Mouse (Mus musculus) embryonic fibroblast, embryonic 13.5 days (primary cell): ENCODE measurements around the gene Syn2. TPM values are rescaled to one million over a fixed set of nuclear protein-coding genes. Genes with fewer than 3 reads are reported as not detected.

Experiments
- H3K27ac ChIP-seq: 2 replicates; pipeline ENCODE4 v1.5.1; 2012; ENCODE audit warnings: low read length, control low read depth, inconsistent platforms; ENCODE audit not compliant: insufficient read depth
- H3K4me1 ChIP-seq: 2 replicates; pipeline ENCODE4 v1.6.1; 2011; ENCODE audit warnings: low read length; ENCODE audit not compliant: control insufficient read depth, insufficient read depth
- H3K4me3 ChIP-seq: 2 replicates; pipeline ENCODE4 v1.5.1; 2011; ENCODE audit warnings: mild to moderate bottlenecking, control low read depth, low read length; ENCODE audit not compliant: insufficient read depth
- CTCF ChIP-seq: IDR thresholded peaks from 2 replicates; pipeline ENCODE4 v1.5.1; 2011; ENCODE audit warnings: mild to moderate bottlenecking, control low read depth, low read length, moderate library complexity, borderline replicate concordance; ENCODE audit not compliant: insufficient read depth
- POLR2A ChIP-seq: IDR thresholded peaks from 2 replicates; pipeline ENCODE4 v1.6.1; 2011; ENCODE audit warnings: low read depth, mild to moderate bottlenecking, control low read depth, low read length, moderate library complexity
- polyA plus RNA-seq: library from polyadenylated mRNA; stranded (reverse); fragments of >200 nt; gene quantifications from 2 replicates; pipeline ENCODE4 v1.2.4, GENCODE M21; 2011; ENCODE audit warnings: low read depth; ENCODE audit not compliant: missing spikeins, insufficient read length

Syn2 gene
- polyA plus RNA-seq, 1 experiment, result not detected

GRCm38 (mm10) chr6:115266791-115267190, 132.1 kb downstream of the Syn2 start:
- Histone ChIP-seq H3K4me3 (no peak overlapping the region), H3K4me1 (peaks cover 9% of the 10 kb centered on the region), H3K27ac (no peak overlapping the region)
- no peak for TF ChIP-seq CTCF
- TF ChIP-seq POLR2A, result no peak

- Histone ChIP-seq H3K4me1 (peaks cover 15% of the 10 kb centered on the region), H3K27ac (no peak overlapping the region), H3K4me3 (no peak overlapping the region)
- TF ChIP-seq CTCF (peak; percentile 86), POLR2A (no peak)
These were observed 133.2 kb downstream of the Syn2 start for GRCm38 (mm10) chr6:115267916-115268315.

DNA sequence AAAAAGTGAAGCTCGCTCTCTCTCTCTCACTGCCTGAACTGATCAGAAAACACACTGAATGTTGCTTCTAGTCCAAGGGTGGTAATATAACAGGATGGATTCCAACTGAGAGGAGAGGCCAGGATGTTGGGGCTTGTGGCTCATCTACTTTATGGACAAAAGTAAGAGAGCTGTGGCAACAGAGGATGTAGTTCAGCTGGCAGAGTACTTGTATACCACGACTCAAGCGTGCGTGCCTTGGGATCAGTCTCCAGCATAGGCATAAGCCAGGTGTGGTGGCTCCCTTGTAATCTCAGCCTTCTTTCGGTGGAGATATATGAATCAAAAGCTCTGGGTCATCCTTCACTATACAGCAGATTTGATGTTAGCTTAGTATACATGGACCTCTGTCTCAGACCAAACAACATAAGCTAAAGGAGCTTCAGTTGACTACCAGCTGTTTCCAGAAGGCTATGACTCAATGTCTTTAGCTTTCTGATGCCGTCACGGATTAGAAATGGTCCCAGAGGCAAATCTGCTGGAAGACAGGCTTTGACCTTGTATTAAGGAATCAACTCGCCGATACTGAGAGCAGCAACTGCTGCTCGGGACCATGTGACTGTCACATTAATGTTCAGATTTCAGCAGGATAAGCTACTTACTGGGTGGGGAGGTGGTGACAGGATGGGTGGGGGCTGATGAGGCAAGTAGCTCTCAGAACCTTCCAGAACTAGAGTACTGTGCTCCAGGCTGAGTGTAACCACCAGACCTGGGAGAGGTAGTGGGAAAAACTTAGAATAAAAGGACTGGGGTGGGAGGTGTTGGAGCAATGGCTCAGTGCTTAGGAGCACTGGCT, 134.1 kb downstream of the Syn2 start:
- no peak overlapping the region for H3K27ac ChIP-seq
- peaks cover 15% of the 10 kb centered on the region for H3K4me1 ChIP-seq
- TF ChIP-seq POLR2A (no peak), CTCF (no peak)
- no peak overlapping the region for H3K4me3 ChIP-seq

DNA sequence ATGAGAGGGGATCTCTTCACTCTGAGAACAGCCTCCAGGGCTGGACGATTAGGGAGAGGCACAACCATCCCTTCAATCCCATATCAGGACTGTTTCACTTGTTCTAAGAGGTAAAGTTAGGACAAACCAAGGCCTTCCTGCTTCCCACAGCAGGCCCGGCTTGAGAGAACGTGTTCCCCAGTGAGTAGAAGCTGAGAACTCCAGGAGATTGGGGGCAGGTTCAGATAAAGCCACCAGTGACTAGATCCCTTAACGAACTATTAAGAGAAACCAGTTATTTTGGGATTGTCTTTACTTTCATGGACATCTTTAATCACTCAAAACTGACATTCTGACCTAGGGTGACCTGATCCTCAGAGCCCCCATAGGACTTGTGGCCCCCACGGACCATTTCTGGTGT, 134.9 kb downstream of the Syn2 start:
- TF ChIP-seq CTCF (no peak), POLR2A (no peak)
- no peak overlapping the region for H3K27ac ChIP-seq

DNA sequence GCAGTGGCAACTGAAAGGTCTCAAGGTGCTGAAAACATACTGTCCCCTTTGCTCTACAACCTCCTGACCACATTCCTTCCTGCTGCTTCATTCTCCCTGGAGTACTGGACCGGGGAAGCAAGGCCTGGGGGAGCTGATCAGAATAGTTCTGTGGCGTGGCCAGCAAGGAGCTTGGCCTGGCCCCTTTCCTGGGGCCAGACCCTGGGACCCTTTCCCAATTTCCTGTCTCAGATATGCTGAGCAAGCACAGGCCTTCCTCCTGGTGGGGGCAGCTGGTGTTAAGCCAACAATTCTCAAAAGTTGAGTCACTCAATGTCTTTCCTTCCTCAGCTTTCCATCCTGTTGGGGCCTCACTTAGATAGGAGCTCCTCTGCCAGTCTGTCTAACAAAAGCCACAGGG, 135.4 kb downstream of the Syn2 start:
- Histone ChIP-seq H3K27ac (no peak overlapping the region; the same call in 1 of the 2 replicates), H3K4me1 (peaks cover 15% of the 10 kb centered on the region), H3K4me3 (no peak overlapping the region)
- TF ChIP-seq CTCF (no peak), POLR2A (no peak)

More for the DNA sequence above, 134.9 kb downstream of the Syn2 start:
- H3K4me1 ChIP-seq, result peaks cover 15% of the 10 kb centered on the region
- no peak overlapping the region for H3K4me3 ChIP-seq

DNA sequence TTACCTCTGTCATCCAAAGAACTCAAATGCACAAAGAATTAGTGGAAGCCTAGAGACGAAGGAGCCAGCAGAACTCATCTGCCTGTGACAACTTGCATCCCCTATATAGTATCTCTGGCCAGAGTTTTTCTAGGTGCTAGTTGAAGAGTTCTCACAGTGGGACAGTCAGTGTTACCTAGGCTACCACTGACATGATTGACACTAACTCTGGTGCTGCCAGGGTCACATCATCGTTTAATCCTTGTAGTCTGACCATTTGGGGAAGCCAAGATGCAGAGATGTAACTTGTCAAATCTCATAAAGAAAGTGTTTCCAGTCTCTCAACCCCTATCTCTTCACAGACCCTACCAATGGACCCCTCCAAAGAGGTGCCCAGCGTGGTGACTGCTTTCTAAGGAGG, 136.6 kb downstream of the Syn2 start:
- peak overlapping the region; percentile 21; the same call in 1 of the 2 replicates for H3K27ac ChIP-seq
- H3K4me3 ChIP-seq, result no peak overlapping the region
- peaks cover 15% of the 10 kb centered on the region for H3K4me1 ChIP-seq
- no peak for TF ChIP-seq CTCF
- TF ChIP-seq POLR2A, result no peak

GRCm38 (mm10) chr6:115271866-115272271, 137.2 kb downstream of the Syn2 start:
- Histone ChIP-seq H3K4me3 (no peak overlapping the region), H3K27ac (0 out of 2 replicates have a peak overlapping the region, but pooled peaks have one; percentile 21), H3K4me1 (peaks cover 15% of the 10 kb centered on the region)
- TF ChIP-seq CTCF (no peak), POLR2A (no peak)

DNA sequence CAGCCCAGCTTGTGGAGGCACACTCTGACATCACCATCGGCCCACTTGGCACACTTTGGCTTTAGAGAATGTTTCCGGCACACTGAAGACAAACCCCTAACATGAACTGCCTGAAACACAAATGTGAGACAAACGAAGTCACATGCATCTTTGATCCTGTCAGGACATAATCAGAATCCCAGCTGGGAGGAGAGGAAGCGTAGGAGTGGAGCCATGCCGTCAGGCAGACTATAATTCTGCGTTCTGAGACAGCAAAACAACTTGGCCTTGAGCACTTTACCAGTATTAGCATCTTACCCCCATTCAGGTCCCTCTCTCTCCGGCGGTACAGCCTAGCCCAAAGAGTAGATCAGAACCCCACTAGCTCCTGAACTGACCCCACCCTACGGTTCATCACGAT, 138.6 kb downstream of the Syn2 start:
- TF ChIP-seq POLR2A (no peak), CTCF (no peak)
- Histone ChIP-seq H3K27ac (no peak overlapping the region), H3K4me3 (no peak overlapping the region), H3K4me1 (peaks cover 15% of the 10 kb centered on the region)

DNA sequence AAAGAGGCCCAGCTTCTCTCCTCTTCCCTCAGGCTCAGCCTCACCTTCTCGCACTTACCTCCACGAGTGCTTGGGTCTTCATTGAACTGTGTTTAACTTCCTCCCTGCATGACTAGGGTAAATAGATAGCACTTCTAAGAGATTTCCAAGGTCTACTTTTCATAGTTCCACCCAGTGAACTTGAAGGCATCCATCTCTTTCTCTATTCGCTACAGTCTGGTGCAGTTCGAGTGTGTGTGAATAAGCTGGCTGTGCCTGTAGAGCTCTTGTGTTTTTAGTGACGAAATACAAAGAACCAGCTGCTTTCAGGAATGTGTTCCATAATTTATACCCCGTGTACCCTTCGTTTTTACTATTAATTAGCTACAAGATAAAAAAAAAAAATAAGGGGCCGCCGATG, 140.0 kb downstream of the Syn2 start:
- H3K27ac ChIP-seq, result no peak overlapping the region
- no peak overlapping the region for H3K4me3 ChIP-seq
- TF ChIP-seq POLR2A (no peak), CTCF (no peak)
- H3K4me1 ChIP-seq, result peaks cover 15% of the 10 kb centered on the region

DNA sequence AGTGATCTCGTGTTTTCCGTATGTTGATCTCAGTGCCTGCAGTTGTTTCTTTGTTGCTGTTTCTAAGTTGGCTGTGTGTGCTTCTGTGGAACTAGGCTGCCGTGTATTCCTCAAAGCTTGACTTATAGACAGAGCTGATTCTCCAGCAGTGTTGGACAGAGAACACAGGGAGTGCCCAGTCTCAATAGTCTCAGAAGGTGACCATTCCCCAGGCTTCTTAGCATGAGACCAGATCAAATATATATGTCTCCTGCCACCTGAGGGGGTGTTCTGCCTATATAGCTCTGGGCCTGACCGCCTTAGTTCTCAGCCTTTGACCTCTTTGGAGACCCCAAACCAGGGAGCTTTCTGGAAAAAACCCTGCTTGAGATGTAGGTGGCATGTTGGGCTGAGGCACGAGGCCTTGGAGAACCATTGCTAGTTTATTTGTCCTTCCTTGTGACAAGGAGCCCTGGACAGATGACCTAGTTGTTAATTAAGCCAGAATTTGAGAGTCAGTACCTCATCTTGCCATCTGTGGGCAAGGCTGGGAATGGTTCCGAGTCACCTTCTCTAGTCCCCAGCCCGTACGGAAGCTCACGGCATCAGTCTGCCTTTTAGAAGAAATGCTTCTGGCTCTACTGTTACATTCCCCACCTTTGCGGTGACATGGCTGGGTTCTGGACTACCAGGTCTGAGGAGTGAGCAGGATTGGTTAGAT, 140.6 kb downstream of the Syn2 start:
- no peak for TF ChIP-seq POLR2A
- no peak for TF ChIP-seq CTCF
- Histone ChIP-seq H3K4me3 (no peak overlapping the region), H3K4me1 (peaks cover 15% of the 10 kb centered on the region), H3K27ac (no peak overlapping the region)
